Mouse (Mus musculus) neural tube, embryonic 11.5 days (tissue): Measurements from ENCODE around the gene Nradd. TPM values are rescaled to one million over a fixed set of nuclear protein-coding genes. Genes with fewer than 3 reads are reported as not detected.

Experiments
- ATAC-seq: fragments of 200-750 bp; cut with Nextera tagmentation; 2 replicates; pipeline ENCODE4 v1.8.0; 2017; ENCODE audit warnings: moderate number of reproducible peaks, mild to moderate bottlenecking, moderate TSS enrichment, moderate library complexity; ENCODE audit not compliant: insufficient read depth, low FRiP score, low TSS enrichment
- DNase-seq: peaks from one replicate; pipeline ENCODE4 v3.0.0-alpha.2; 2015; ENCODE audit warnings: low spot score
- H3K27ac ChIP-seq: fragments of 300-500 bp; sonication (generic); 2 replicates; pipeline ENCODE4 v1.5.1; 2014; ENCODE audit warnings: low read depth, mild to moderate bottlenecking, low read length
- H3K27me3 ChIP-seq: fragments of 300-500 bp; sonication (generic); 2 replicates; pipeline ENCODE4 v1.6.1; 2014; ENCODE audit warnings: mild to moderate bottlenecking, low read length, mixed read lengths; ENCODE audit not compliant: control insufficient read depth, insufficient read depth
- H3K36me3 ChIP-seq: fragments of 300-500 bp; sonication (generic); 2 replicates; pipeline ENCODE4 v1.6.1; 2014; ENCODE audit warnings: mild to moderate bottlenecking, low read length, moderate library complexity, mixed read lengths; ENCODE audit not compliant: control insufficient read depth, insufficient read depth
- H3K4me1 ChIP-seq: fragments of 300-500 bp; sonication (generic); 2 replicates; pipeline ENCODE4 v1.6.1; 2014; ENCODE audit warnings: low read length, mixed read lengths; ENCODE audit not compliant: control insufficient read depth, insufficient read depth
- H3K4me2 ChIP-seq: fragments of 300-500 bp; sonication (generic); 2 replicates; pipeline ENCODE4 v1.6.1; 2014; ENCODE audit warnings: low read depth, mild to moderate bottlenecking, moderate library complexity
- H3K4me3 ChIP-seq: fragments of 300-500 bp; sonication (generic); 2 replicates; pipeline ENCODE4 v1.5.1; 2014; ENCODE audit warnings: low read depth, low read length
- H3K9ac ChIP-seq: fragments of 300-500 bp; sonication (generic); 2 replicates; pipeline ENCODE4 v1.6.1; 2014; ENCODE audit warnings: mild to moderate bottlenecking, low read length
- H3K9me3 ChIP-seq: fragments of 300-500 bp; sonication (generic); 2 replicates; pipeline ENCODE4 v1.6.1; 2016; ENCODE audit warnings: low read length; ENCODE audit not compliant: control insufficient read depth
- WGBS: fragments of 180-500 bp; shearing (Covaris S2); extraction: QIAGEN DNeasy Blood & Tissue Kit; methylation state at CpG from one replicate; pipeline ENCODE4 v1.1.7; 2014; 5-methylcytosine and 5-hydroxymethylcytosine counted together
- polyA plus RNA-seq: library from polyadenylated mRNA; unstranded; fragments of >200 nt; fragmentation: Nextera tagmentation; extraction: Ambion mirVana; gene quantifications from 2 replicates; pipeline ENCODE4 v1.2.1, GENCODE M21; 2014

The Nradd gene
- polyA plus RNA-seq, 1 experiment from 2014 or later, result 23.4 TPM

DNA sequence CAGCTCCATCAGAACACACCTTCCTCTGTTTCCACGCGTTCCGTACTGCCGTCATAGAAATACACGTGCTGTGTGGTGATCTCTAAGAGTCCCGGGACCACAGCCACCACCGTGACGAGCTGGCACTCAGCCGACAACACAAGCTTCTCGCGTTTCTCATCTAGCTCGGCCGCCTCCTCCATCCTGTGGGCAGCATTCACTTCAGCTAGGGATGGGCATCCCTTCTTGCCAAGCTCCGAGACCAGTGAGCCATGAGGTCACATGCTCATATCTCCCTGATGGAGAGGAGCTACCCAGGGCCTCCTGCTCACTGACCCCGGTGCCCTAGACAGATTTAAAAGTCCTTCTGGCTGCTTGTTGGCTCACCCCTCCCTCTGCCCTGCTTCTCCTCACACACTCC, 5.9 kb upstream of the Nradd start:
- Histone ChIP-seq H3K4me1 (peaks cover 3% of the 10 kb centered on the region; the same call in 1 of the 2 replicates), H3K4me3 (no peak overlapping the region), H3K27ac (no peak overlapping the region), H3K27me3 (peaks cover 6% of the 10 kb centered on the region), H3K36me3 (no peaks in the 10 kb centered on the region), H3K4me2 (no peak overlapping the region), H3K9ac (no peak overlapping the region), H3K9me3 (no peaks in the 10 kb centered on the region)
- 93% methylated on average over 15 of the region's 15 CpGs for WGBS
- ATAC-seq (no peak), DNase-seq (no peak)

DNA sequence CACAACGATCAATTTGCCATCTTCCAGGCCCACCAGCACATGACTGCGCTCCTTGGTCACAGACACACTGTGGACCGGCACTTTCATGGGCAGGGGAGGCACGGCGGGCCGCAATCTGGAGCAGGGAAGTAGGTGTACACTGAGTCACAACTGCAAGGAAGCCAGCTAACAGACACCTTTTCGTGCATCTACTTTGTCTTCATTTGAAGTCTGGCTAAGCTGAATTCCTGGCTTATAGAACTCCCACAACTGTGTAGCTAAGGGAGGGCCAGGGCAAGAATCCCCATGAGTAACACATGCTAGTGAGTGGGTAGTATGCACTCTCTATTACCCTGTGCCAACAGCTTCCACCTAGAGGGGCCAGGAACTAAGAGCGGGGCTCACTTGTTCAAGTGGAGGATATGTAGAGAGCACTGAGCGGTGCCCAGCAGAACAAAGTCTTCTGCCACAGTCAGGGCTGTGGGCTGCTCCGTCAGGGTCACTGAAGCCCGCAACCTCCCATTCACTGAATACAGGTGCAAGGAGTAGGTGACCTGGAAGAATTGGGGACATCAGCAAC, 1.2 kb upstream of the Nradd start:
- WGBS, result 69% methylated on average over 11 of the region's 11 CpGs
- H3K4me1 ChIP-seq, result peaks cover 9% of the 10 kb centered on the region; the same call in 1 of the 2 replicates
- no peaks in the 10 kb centered on the region for H3K27me3 ChIP-seq
- DNase-seq (no peak), ATAC-seq (no peak)
- peak overlapping the region; percentile 60; the same call in 1 of the 2 replicates for H3K27ac ChIP-seq
- no peaks in the 10 kb centered on the region for H3K9me3 ChIP-seq
- H3K9ac ChIP-seq, result peak overlapping the region; percentile 77
- H3K36me3 ChIP-seq, result peaks cover 5% of the 10 kb centered on the region
- H3K4me3 ChIP-seq, result peak overlapping the region; percentile 51
- H3K4me2 ChIP-seq, result peak overlapping the region; percentile 100

DNA sequence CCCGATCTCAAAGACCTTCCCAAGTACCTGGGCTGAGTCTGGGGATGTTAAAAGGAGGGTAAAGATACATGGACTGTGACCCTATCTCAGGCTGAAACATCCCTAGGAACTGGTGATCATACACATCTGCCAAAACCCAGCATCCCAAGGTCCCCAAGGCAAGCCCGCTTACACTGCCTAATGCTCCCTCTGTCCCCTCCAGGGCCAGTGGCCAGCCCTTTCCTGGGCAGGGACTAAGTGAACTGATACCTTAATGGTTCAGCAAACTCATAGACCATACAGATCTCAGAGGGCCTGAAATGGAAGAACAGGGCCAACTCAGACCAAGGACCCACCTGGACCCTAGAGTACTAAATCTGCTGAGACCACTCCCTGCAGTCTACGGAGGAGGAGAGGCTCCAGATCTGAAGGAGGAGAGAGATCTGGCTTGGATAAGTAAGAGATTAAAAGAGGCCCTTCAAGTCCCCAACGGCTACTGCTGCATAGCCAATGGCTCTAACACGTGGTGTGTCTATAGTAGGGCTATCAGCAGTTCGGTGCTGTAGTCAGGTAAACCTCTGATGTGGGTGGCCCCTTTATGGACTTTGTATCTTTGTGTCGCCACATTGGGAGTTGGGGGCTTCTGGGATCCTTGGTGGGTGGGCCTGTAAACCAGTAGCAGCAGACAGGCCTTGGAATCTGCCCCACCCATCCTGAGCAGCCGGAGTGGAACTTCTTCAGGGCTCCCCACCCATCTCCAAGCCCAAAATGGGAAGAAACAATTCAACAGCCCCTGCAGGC, 646 bp downstream of the Nradd start:
- no peak for ATAC-seq
- 43% methylated on average over 8 of the region's 8 CpGs for WGBS

DNA sequence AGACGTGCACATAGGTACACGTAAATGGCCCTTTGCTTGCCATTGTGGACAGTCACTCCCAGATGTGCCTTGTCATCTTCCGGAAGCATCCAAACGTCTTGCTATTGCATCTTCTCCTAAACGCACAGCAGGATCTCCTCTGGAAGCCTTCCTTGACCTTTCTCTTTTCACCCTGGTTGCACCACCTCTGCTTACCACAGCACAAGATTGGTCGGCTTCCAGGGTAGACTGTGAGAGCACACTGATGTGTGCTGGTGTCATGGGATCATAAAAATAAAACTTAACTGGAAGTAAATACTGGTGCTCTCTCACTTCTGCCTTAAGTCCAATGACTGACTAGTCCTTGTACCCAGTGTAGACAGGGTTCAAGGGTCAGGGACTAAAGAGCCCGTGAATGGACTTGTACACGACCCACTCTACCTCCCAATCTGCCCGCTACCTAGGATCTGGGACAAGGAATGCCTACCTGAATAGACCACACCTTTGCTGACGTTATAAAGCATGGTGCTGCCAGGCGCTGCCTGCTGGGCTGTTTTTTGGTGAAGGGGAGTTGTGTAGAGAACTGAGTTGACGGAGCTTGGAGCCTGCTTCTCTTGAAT, 1.5 kb downstream of the Nradd start:
- Histone ChIP-seq H3K27ac (no peak overlapping the region), H3K27me3 (no peaks in the 10 kb centered on the region), H3K4me3 (no peak overlapping the region), H3K9me3 (no peaks in the 10 kb centered on the region), H3K9ac (no peak overlapping the region), H3K4me1 (peaks cover 9% of the 10 kb centered on the region; the same call in 1 of the 2 replicates), H3K36me3 (peaks cover 11% of the 10 kb centered on the region), H3K4me2 (no peak overlapping the region; the same call in 1 of the 2 replicates)
- DNase-seq, result no peak
- ATAC-seq, result no peak
- 90% methylated on average over 12 of the region's 12 CpGs for WGBS

More for the DNA sequence above, 646 bp downstream of the Nradd start:
- no peaks in the 10 kb centered on the region for H3K27me3 ChIP-seq
- peak overlapping the region; percentile 69 for H3K27ac ChIP-seq
- H3K9me3 ChIP-seq, result no peaks in the 10 kb centered on the region
- peaks cover 8% of the 10 kb centered on the region for H3K36me3 ChIP-seq
- peak overlapping the region; percentile 51 for H3K4me3 ChIP-seq
- peak overlapping the region; percentile 100 for H3K4me2 ChIP-seq
- no peak for DNase-seq
- H3K4me1 ChIP-seq, result peaks cover 9% of the 10 kb centered on the region; the same call in 1 of the 2 replicates
- peak overlapping the region; percentile 77 for H3K9ac ChIP-seq

DNA sequence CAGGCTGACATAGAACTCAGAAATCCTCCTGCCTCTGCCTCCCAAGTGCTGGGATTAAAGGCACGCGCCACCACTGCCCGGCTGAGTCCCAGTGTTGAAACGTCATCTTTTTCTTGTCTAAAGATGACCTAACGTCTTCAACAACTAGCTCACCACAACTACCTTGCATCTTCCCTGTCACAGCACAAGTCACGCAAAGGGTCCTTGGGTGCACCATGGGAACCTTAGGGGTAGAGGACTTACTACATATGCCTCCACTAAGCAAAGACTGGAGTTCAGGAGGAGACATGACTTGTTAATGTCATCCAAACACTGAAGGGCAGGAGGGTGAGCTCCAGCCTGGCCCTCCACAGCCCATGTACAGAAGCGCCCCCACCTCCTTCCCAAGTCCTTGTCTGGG, 3.6 kb downstream of the Nradd start:
- H3K27ac ChIP-seq, result no peak overlapping the region
- H3K9ac ChIP-seq, result no peak overlapping the region
- H3K36me3 ChIP-seq, result peaks cover 14% of the 10 kb centered on the region
- no peak overlapping the region for H3K4me3 ChIP-seq
- no peaks in the 10 kb centered on the region for H3K9me3 ChIP-seq
- ATAC-seq (no peak), DNase-seq (no peak)
- peaks cover 9% of the 10 kb centered on the region; the same call in 1 of the 2 replicates for H3K4me1 ChIP-seq
- WGBS, result 95% methylated on average over 7 of the region's 7 CpGs
- H3K4me2 ChIP-seq, result no peak overlapping the region
- H3K27me3 ChIP-seq, result no peaks in the 10 kb centered on the region

DNA sequence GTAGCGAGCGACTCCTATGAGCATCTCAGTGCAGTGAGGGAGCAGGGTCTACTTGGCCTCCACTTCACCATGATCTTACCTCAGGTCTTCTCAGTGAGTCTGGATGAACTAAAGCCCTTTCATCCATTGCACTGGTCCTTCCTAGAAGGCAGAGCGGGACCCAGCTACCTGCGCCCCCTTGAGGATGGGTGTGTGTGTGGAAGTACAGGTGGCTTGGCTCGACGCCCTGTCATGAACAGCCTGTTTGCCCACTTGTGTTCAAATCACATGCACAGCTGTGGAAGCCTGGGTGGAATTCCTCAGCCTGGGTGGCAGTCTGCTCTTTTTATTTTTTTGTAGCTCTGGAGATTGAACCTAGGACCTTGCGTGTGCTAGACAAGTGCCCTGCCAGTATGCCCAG, 4.1 kb downstream of the Nradd start:
- DNase-seq, result no peak
- H3K4me3 ChIP-seq, result no peak overlapping the region
- H3K36me3 ChIP-seq, result peaks cover 19% of the 10 kb centered on the region
- no peak overlapping the region for H3K4me2 ChIP-seq
- H3K9me3 ChIP-seq, result no peaks in the 10 kb centered on the region
- peaks cover 9% of the 10 kb centered on the region; the same call in 1 of the 2 replicates for H3K4me1 ChIP-seq
- no peak for ATAC-seq
- no peak overlapping the region for H3K27ac ChIP-seq
- H3K27me3 ChIP-seq, result no peaks in the 10 kb centered on the region
- 94% methylated on average over 7 of the region's 7 CpGs for WGBS
- H3K9ac ChIP-seq, result no peak overlapping the region

DNA sequence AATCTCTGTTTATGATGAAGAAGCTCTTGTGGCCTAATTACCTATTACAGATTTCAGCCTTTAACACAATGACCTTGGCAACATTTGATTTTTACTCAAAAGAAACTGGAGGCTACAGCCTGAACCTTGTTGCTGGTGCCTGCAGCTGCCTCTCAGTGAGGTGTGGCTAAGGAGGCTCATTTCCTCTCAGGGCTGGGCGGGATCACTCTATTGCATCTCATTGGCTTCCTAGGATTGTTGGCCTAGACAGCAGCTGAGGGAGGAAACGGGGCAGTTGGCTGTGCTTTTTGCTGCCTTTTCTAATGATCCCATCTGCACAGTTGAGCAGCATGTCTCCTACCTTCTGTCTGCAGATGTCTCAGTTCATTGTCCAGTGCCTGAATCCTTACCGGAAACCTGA, 7.2 kb downstream of the Nradd start:
- no peaks in the 10 kb centered on the region for H3K27me3 ChIP-seq
- H3K9ac ChIP-seq, result no peak overlapping the region
- H3K4me1 ChIP-seq, result no peaks in the 10 kb centered on the region
- no peak overlapping the region for H3K4me2 ChIP-seq
- H3K27ac ChIP-seq, result no peak overlapping the region
- no peaks in the 10 kb centered on the region for H3K9me3 ChIP-seq
- 81% methylated on average over 3 of the region's 3 CpGs for WGBS
- DNase-seq, result no peak
- no peak for ATAC-seq
- H3K4me3 ChIP-seq, result no peak overlapping the region
- peaks cover 16% of the 10 kb centered on the region for H3K36me3 ChIP-seq

DNA sequence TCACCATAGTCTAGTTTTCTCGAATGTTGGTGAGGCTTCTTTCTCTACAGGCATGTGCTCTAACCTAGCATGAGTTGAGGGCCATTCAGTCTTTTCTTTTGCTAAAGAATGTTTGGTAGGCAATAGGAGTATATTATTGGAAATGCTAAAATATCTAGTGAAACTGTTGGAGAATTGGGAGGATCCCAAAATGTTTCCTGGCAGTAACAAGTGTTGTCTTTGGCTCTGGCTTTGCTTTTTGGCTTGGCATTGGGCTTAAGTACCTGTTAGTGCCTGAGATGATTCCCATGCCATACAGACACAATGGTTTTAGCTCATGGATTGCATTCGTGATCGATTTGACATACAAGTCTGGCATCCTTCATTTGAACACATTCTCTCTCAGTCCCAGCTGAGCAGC, 12.8 kb downstream of the Nradd start:
- H3K4me3 ChIP-seq, result no peak overlapping the region
- H3K9me3 ChIP-seq, result no peaks in the 10 kb centered on the region
- H3K36me3 ChIP-seq, result peaks cover 9% of the 10 kb centered on the region
- no peak for ATAC-seq
- no peak for DNase-seq
- 89% methylated on average over 3 of the region's 3 CpGs for WGBS
- no peak overlapping the region for H3K27ac ChIP-seq
- no peak overlapping the region for H3K9ac ChIP-seq
- H3K4me2 ChIP-seq, result no peak overlapping the region
- H3K27me3 ChIP-seq, result no peaks in the 10 kb centered on the region
- no peaks in the 10 kb centered on the region for H3K4me1 ChIP-seq
